13 mouse cellular contexts compared by ENCODE assay signal in genomic region chr5:102946625-102947024, GRCm38 (mm10).
DNase-seq lines count a peak whose midpoint lies in the region; ATAC-seq and TF ChIP-seq lines count a peak whose summit lies in the region.
"Had no signal": no experiment of that assay in that cellular context is flagged by ENCODE, and none has a peak within 500 bp of the region (broad histone marks: within the 10 kb centered on the region; RNA-seq: fewer than 3 reads in every experiment).

No protein-coding gene starts in this region.

- H3K9me3 ChIP-seq in forebrain, embryonic 16.5 days (ENCODE audit: control insufficient read depth, low read length), result no peaks in the 10 kb centered on the region
- H3K9me3 ChIP-seq in forebrain, embryonic 12.5 days, result no peaks in the 10 kb centered on the region
- 0 out of 2 replicates have a peak, but pooled peaks cover 2% of the 10 kb centered on the region for H3K9me3 ChIP-seq in midbrain, embryonic 16.5 days (replicated peaks; ENCODE audit: control insufficient read depth, low read length, poor library complexity, severe bottlenecking)

- peak; percentile 34 to 37 for DNase-seq in left cerebral cortex, adult 18-20 months (ENCODE audit: low spot score in 2 of 2)
- DNase-seq in left cerebral cortex, adult 2 months (ENCODE audit: extremely low spot score in 1 of 2, low spot score in 2 of 2), result no peak
- peak; percentile 39 to 69 for DNase-seq in layer of hippocampus, adult 18-20 months (ENCODE audit: low spot score in 2 of 2)
- DNase-seq in right cerebral cortex, postnatal 25 days, result peak; percentile 44
- DNase-seq: B cell, adult 2 months; cerebellum, adult 2 months; lung, postnatal 36 days; thymus, postnatal 4 days had no signal

- H3K36me3 ChIP-seq in forebrain, embryonic 16.5 days (ENCODE audit: control insufficient read depth, insufficient read depth), result no peaks in the 10 kb centered on the region
- H3K36me3 ChIP-seq in forebrain, embryonic 12.5 days (replicated peaks), result 0 out of 2 replicates have a peak, but pooled peaks cover 4% of the 10 kb centered on the region
- peaks cover 6% of the 10 kb centered on the region; the same call in 1 of the 2 replicates for H3K36me3 ChIP-seq in midbrain, embryonic 16.5 days (ENCODE audit: control insufficient read depth, insufficient read depth, low read length)

- intact Hi-C loops in left cerebral cortex, adult 2 months (cut with DNase I), result no loop called here

- no peaks in the 10 kb centered on the region for H3K27me3 ChIP-seq in forebrain, embryonic 16.5 days (replicated peaks; ENCODE audit: control insufficient read depth, insufficient read depth, low read length)
- H3K27me3 ChIP-seq in forebrain, embryonic 12.5 days, result no peaks in the 10 kb centered on the region
- H3K27me3 ChIP-seq in midbrain, embryonic 16.5 days (ENCODE audit: control insufficient read depth, insufficient read depth, low read depth, low read length), result no peaks in the 10 kb centered on the region

- peak overlapping the region; percentile 33; the same call in 1 of the 2 replicates for H3K27ac ChIP-seq in forebrain, embryonic 16.5 days (ENCODE audit: low read length)
- no peak overlapping the region for H3K27ac ChIP-seq in forebrain, embryonic 12.5 days
- H3K27ac ChIP-seq in left cerebral cortex, adult 2 months, result no peak overlapping the region
- H3K27ac ChIP-seq in midbrain, embryonic 16.5 days (ENCODE audit: low read length), result no peak overlapping the region

- H3K9ac ChIP-seq in forebrain, embryonic 16.5 days (replicated peaks; ENCODE audit: low read depth, low read length), result no peak overlapping the region
- H3K9ac ChIP-seq in forebrain, embryonic 12.5 days, result no peak overlapping the region
- H3K9ac ChIP-seq in midbrain, embryonic 16.5 days (ENCODE audit: low read depth, low read length), result no peak overlapping the region

- no peak for TF ChIP-seq CTCF in left cerebral cortex, adult 2 months (IDR thresholded peaks at IDR 0.05)

- H3K4me2 ChIP-seq in forebrain, embryonic 16.5 days (ENCODE audit: low read length), result no peak overlapping the region
- no peak overlapping the region for H3K4me2 ChIP-seq in forebrain, embryonic 12.5 days
- no peak overlapping the region for H3K4me2 ChIP-seq in midbrain, embryonic 16.5 days (ENCODE audit: low read length)
- H3K4me2 ChIP-seq: liver, embryonic 11.5 days; midbrain, embryonic 11.5 days had no signal

- peaks cover 3% of the 10 kb centered on the region; the same call in 1 of the 2 replicates for H3K4me1 ChIP-seq in forebrain, embryonic 16.5 days (replicated peaks; ENCODE audit: control insufficient read depth, insufficient read depth, low read length)
- no peaks in the 10 kb centered on the region for H3K4me1 ChIP-seq in forebrain, embryonic 12.5 days
- no peaks in the 10 kb centered on the region for H3K4me1 ChIP-seq in midbrain, embryonic 16.5 days (ENCODE audit: control insufficient read depth, insufficient read depth, low read length)

- no peak for ATAC-seq in forebrain, embryonic 16.5 days
- ATAC-seq in forebrain, embryonic 12.5 days (ENCODE audit: low FRiP score), result no peak
- no peak for ATAC-seq in midbrain, embryonic 16.5 days

- WGBS in forebrain, embryonic 16.5 days, result 80% methylated on average over 8 of the region's 8 CpGs
- 90% methylated on average over 8 of the region's 8 CpGs for WGBS in forebrain, embryonic 12.5 days
- WGBS in midbrain, embryonic 16.5 days, result 83% methylated on average over 8 of the region's 8 CpGs

- no peak overlapping the region for H3K4me3 ChIP-seq in forebrain, embryonic 16.5 days (replicated peaks; ENCODE audit: low read length)
- no peak overlapping the region for H3K4me3 ChIP-seq in forebrain, embryonic 12.5 days (replicated peaks)
- H3K4me3 ChIP-seq in left cerebral cortex, adult 2 months, result no peak overlapping the region
- no peak overlapping the region for H3K4me3 ChIP-seq in midbrain, embryonic 16.5 days (ENCODE audit: low read depth, low read length)

Comparison
In these comparisons a context has a peak if more than half of its experiments do, and no peak if none do; other contexts are left out.
1. DNase-seq: peak in left cerebral cortex, adult 18-20 months (2 of 2), layer of hippocampus, adult 18-20 months (2 of 2) and right cerebral cortex, postnatal 25 days (single experiment); none in left cerebral cortex, adult 2 months (0 of 2).